Mouse (Mus musculus) layer of hippocampus, postnatal 10 days (tissue): ENCODE measurements around the gene Wnt11. TPM values are rescaled to one million over a fixed set of nuclear protein-coding genes. Genes with fewer than 3 reads are reported as not detected.

Experiments
- DNase-seq, 2 experiments: peaks; one replicate each; pipeline ENCODE4 v3.0.0; 2021; ENCODE audit warnings: low spot score in 2 of 2
- total RNA-seq, 2 experiments: library from RNA; stranded (reverse); gene quantifications; 2 replicates each; pipeline ENCODE4 v1.2.3; 2021

Gene Wnt11
- total RNA-seq, 2 experiments from 2014 or later, result 3.2 TPM

DNA sequence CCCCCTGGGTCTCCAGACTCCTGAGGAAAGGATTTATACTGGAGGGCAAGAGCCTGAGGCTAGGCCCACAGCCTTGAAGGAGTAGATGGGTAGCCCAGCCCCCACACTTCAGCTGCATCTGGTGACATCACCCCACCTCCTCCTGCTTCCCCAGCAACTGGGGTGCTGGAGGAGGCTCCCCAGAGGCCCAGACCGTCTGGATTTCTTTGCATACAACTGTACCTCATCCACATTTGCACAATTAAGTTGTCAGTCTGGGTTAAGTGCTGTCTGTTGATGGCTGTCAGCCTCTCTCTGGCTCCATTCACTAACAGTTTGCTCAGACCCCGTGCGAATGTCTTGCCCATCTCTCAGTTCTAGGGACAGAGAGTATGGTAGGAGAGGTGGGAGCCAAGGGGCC is 6.9 kb upstream of the Wnt11 start:
- no peak for DNase-seq

DNA sequence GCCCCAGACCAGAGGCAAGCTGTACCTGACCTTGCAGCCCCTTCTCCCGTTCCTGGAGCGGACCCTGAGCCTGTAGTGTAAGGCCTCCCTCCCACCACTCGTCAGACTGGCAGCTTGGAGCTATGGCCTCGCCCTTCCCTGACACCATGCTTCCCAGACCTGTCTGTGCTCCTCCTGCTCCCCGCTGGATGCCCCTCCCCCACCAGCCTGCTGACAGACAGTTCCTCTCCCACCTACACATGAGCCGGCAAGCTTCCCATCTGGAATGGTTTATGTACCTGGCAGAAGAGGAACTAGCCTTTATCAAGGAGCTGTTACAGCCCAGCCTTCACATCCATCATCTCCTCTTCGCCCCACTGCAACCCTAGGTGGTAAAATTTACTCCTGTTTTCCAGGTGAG is 6.0 kb upstream of the Wnt11 start:
- no peak for DNase-seq

DNA sequence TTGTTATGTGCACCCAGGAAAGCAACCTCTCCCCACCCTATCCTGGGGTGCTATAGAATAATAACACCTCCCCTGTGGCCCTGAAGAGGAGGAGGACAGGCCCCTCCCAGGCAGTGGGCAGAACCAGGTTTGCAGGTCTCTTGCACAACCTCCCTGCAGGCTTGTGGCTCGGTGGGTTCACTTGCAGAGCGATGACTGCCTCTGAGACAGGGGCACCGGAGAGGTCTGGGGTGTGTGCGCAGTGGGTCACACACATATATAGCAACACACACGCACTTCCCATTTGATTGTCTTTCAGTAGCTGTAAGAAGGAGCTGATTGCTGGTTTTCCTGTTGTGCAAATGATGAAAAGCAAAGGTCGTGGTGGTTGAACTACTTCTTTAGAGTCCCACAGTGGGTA is 3.6 kb upstream of the Wnt11 start:
- DNase-seq, result no peak

DNA sequence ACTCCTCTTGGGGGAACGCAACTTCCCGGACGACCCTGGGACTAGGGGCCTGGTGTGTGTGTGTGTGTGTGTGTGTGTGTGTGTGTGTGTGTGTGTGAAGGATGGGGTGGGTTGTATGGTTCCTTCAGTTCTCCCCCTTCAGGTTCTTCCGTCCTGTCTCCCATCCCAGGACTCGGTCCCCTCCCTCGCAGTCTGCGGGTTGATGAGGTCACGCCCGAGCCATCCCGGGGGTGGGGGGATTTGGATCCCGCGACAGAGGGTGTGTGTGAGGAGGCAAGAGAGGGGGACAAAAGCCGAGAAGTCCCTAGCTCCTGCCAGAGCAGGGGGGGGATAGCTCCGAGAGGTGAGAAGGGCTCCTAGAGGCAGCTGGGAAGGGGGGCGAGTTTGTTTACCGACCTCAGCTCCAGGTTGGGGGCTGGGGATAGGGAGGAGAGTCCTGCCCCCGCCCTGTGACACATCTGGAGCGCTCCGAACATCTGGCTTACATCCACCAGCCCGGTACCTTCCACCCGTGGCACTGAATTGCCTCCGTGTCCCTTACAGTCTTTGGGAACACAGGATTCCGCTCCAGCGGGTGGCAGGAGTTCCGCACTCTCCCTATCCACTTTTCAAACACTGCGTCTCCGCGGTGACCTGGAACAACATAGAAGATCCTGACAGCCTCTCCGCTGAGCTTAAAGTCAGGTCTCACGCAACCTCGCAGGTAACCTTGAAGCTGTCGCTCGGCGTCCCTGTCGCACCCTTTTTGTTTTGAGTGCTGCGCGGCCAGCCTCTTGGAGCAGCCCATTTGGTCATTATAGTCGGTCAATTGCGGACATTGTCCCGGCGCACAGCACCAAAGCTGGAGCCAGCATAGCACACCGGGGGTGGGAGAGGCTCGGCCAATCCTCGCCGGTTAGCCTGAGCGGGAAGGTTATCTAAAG is 868 bp downstream of the Wnt11 start:
- DNase-seq, result no peak

DNA sequence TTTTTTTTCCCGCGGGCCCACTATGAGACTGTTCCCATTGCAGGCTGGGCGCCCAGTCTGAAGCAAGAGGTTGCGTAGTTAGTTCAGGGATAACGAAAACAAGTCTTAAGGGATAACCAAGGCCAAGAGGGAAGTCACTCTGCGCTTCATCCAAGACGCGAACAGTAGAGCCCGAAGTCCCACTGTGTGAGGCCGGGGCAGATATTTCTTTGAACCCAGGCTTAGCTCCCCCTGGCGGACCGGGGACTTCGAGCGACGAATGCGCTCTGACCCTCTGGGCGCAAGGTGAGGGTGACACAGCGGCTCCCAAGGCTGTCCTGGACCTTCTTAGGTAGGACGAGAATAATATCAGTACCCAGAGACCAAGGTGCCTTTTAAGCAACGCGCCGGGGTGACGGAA is 1.7 kb downstream of the Wnt11 start:
- DNase-seq, result peak; percentile 60 to 72

DNA sequence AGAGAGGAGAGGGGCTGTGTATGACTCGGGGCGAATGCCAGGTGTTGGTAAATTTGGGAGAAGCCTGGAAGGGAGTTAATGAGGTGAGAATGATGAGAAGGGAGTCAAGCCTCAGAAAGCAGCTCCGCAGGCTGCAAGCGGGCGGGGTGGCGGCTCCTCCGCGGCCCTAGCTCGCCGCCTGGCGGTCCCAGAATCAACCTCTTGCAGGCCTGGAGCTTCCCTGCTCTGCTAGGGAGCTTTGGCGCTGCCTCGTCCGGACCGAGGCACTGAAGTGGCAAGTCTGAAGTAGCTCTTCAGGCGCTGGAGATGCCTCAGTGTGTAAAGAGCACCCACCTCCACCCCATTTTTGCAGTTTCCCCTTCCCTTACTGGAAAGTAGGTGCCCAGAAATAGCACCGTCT is 3.0 kb downstream of the Wnt11 start:
- peak; percentile 80 to 89 for DNase-seq

DNA sequence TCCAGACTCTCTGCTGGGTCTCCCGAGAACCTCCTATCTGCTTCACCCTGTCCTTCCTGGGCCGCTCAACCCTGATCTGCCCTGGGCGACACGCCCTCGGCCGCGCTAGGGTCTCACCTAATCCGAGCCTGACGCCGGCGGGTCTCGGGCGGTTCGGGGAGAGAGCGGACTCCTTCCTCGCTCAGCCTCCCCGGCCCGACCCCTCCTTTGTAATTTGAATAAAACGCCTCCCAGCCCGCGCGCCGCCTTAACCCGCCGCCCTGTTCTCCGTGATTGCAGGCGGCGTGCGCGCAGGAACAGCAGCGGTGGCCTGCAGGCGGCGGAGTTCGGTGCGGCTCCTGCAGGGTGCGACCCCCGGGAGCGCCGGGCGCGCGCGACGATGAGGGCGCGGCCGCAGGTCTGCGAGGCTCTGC is 3.8 kb downstream of the Wnt11 start:
- DNase-seq, result peak; percentile 34 to 57

DNA sequence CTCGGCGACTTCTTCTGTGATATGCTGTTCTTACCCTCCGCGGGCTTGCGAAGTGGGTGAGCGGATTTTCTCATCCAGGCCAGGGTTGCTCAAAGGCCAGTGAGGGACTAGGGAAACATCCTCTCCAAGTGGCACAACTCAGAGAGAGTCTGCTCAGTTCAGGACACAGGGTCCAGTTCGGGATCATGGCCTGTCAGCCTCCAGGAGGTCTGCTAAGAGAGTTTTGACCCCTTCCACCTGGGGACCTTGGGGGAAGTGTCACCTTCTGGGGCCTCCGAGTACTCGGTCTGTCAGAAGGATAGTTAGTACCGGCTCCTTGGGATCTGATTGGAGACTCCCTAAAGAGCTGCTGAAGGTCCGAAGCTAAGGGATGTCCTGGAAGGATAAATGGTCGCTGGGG is 4.4 kb downstream of the Wnt11 start:
- DNase-seq, result no peak

DNA sequence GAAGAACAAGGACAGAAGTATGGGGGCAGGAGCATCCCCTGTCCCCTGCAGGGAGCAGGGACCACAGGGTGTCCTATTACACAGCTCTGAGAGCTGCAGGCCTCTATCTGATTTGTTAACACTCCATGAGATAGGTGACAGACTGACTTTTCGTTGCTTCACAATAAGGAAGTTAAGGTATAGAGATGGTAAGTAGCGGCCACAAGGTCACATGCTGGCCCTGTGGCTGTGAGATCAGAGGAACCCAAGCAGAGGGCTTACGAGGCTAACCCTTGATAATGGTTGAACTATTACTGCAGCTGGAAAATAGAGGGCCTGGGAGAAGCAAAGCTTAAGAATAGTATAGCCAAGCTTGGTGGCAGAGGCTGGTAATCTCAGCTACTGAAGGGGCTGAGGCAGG is 5.9 kb downstream of the Wnt11 start:
- DNase-seq, result no peak

DNA sequence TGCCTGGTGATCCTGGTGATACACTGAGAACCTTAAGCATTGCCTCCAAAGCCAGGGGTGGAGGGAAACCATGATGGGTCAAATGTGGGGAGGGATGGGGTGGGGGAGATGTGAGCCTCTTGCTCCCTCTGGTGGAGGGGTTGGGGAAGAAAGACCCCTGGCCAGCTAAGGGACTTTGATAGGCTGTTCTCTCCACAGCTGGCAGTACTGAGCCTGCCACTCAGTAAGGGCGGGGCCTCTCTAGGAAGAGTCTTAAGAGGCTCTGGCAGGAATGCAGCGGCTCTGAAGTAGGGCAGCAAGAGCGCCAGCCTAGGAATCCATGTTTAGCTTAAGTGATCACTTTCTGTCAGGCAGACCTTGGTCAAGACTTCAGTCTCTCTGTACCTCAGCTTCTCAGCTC is 6.9 kb downstream of the Wnt11 start:
- DNase-seq, result no peak

DNA sequence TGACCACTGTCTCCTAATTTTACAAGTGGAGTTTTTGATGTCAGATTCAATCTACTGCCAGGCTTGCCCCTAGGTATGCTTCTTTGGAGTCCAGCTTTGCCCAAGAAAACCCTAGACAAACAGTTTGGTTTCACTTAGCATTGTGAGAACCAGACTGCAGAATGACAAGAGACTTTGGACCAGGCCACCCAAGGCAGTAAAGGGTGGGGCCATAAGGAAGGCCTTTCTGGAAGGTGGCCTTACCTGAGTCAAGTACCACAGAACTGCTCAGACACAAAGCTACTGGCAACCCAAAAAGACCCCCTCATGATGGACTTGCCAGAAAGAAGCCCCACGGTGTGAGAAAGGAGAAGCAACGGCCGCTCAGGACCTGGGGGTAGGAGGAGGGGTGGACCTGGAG is 8.1 kb downstream of the Wnt11 start:
- no peak for DNase-seq

DNA sequence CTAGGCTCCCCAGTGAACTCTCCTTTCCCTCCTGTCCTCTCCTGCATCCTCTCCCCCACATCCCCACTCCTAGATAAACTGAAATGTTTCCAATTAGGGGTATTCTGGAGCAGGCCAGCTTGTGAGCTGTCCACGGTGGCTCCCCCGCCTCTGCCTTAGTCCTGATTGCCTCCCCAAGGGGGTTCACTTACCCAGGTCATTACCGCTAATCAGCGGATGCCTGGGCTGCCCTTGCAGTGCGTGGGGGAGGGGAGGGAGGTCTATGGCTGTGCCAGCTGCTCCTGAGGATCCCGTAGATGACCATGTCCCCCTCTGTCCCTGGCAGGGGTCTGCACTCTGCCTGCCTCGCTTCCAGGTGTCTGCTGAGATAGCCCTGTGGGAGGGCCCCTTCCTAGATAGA is 8.7 kb downstream of the Wnt11 start:
- no peak for DNase-seq

DNA sequence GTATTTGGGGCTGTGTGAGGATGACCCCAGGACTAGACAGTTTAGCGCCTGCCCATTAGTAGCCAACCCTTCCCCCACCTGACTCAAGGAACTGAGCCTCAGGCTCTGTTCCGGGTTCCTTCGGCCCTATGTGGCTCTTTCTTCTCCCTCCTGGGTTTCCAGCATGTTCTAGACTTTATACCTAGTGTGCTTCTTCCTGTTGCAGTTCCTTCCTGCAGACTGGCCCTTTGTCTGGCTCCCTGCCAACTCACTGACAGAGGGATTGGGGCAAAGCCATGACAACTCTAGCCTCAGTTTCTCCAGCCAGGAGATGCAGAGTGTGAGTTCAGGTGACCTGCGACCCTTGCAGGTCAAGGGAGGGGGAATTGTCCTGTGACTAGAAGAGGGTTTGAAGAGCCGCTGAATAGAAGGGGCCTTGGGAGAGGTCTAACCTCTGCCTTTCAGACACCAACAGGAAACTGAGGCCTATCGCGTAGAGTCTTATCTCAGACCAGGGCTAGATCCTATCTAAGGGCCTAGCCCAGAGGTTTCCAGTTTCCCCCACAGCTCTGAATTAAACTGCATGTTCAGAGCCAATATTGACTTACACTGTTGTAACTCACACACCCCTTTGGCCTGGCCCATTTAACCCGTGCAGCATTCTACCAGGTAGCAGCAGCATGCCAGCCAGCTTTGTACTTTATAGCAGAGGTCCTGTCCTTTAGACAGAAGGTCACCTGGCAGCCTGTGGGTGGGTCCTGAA is 14.2 kb downstream of the Wnt11 start:
- no peak for DNase-seq

DNA sequence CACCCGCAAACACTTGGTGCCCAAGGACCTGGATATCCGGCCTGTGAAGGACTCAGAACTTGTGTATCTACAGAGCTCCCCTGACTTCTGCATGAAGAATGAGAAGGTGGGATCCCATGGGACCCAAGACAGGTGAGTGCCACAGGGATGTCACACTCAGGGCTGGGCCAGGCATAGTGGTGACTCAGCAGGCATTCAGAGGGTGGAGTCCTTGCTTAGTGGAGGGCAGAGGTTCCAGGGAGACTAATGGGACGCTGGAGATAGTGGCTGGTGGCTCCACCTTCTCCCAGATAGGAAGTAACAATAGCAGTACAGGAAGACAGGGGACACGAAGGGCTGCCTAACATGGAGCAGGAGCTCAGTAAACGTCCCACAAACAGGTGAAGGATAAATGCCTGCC is 15.5 kb downstream of the Wnt11 start:
- no peak for DNase-seq

DNA sequence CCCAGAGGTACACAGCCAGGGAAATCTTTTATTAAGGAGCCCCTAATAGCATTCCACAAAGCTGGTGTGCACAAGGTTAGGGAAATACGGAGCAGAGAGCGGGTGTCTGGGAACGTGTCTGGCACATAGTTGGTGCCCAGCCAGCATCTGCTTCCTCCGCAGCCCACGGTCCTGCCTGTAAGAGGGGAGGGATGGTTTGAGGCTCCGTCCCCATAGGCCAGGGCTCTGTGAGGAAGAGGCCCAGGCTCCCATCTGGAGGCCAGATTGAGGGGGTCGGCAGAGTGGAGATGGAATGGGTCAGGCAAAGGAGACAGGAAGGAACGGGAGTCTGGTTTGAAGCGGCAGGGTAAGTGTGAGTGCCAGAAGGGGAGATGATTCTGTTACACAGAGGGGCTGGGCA is 16.3 kb downstream of the Wnt11 start:
- no peak for DNase-seq

DNA sequence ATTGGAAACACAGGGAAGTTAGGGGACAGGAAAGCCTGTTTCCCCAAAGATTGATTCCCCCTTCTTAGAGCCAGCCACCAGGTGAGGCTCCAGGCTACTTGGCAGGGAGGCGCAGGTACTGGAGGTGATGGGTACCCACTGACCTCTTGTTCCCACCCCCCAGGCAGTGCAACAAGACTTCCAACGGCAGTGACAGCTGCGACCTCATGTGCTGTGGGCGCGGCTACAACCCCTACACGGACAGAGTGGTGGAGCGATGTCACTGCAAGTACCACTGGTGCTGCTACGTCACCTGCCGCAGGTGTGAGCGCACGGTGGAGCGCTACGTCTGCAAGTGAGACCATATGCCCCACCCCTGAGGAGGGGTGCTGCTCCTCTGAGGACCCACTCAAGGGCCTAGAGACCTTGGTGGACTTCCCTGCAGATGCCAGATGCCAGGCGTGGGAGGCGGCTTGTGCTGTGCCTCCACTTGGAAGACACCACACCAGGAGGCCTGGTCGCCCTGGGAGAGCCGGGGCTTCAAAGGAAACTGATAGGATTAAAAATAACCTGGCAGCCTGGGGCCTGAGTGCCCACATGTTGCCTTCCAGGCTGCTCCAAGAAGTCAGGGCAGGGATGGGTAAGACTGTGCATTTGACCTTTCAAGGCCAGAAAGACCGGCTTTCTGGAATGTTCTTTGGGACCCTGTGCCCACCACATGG is 18.2 kb downstream of the Wnt11 start:
- no peak for DNase-seq

DNA sequence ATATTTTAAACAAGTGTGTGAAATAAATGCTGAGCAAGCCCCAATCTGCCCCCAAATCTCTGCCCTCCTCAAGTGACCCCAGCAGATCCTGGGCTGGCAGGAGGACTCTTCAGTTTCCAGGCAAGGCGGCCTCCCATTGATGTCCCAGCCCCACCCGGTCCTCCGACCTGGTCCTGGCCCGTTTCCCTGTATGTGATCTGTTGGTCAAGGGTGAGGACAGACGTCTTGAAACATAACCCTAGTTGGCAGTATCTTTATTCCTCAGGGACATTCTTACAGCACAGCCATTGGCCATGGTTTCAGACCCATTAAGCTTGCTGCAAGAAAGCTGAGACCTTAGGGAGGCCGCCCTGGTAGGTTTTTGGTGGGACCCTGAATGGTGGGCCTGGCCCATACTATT is 18.9 kb downstream of the Wnt11 start:
- DNase-seq, result no peak

DNA sequence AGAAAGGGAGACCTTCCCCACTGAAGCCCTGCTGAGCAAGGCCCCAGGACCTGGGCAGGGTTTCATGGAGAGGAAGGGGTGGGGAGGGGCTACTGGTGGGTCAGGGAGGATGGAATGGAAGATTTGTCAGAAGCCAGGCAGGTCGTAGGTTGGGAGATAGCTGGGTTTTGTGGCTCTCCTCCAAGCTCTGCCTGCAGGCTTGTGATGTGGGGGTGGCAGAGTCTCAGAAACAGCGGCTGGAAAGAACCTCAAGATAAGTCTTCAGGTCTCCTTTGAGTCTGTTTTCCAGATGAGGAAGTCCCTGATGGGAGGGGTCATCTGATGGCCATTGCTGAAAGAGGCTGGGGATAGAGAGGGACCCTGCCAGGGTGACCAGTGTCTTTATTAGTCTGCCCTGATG is 20.5 kb downstream of the Wnt11 start:
- no peak for DNase-seq

DNA sequence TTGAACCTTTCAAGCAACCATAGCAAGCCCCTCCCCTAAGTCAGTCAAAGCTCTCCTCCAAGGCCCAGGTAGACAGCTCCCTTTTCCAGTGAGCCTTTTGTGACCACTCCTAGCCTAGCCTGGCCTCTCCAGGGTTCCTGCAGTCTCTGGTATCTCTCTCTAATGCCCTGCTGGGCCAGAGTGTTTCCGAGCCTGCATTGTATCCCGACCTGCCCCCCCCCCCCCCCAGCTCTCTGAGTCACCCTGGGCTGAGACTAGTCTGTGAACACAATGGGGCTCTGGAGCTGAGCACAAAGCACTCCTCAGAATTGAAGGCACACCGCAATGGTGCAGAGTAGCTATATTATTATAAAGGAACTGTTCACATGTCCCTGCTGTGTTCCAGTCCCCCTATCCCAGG is 21.2 kb downstream of the Wnt11 start:
- DNase-seq, result no peak

DNA sequence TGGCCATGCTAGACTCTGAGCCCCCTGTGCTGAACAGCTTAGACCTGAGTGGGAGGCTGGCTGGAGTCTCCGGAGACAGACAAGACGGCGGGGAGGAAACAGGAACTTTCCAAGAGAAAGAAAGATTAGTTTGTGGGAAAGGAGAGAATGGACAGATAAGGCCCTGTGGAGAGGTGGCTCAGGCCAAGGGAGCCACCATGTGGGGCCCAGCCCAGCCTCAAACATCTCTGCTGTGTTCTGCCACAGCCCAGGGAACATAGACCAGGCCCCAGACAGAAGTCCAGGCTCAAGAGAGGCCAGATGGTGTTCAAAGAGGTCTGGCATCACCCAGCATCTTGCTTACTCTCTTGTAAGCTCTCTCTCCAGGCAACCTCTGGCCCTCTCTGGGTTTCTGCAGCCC is 22.2 kb downstream of the Wnt11 start:
- DNase-seq, result no peak

DNA sequence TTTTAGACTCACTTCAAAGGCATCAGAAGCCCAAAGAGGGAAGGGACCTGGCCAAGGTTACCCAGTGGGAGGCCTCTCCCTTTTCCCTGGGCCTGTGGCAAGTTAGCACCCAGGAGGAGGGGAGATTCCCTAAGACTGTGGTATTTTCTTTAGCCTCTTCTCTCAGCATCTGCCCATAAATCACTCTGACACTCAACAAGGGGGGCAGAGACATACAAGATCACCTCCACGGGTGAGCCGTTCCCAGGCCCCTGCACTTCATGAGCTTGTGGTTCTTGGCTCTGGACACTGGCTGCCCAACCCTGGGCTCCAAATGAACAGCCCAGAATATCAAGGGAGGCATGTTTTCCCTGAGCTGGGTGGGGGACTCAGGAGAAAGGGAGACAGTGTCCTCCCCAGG is 26.1 kb downstream of the Wnt11 start:
- no peak for DNase-seq

DNA sequence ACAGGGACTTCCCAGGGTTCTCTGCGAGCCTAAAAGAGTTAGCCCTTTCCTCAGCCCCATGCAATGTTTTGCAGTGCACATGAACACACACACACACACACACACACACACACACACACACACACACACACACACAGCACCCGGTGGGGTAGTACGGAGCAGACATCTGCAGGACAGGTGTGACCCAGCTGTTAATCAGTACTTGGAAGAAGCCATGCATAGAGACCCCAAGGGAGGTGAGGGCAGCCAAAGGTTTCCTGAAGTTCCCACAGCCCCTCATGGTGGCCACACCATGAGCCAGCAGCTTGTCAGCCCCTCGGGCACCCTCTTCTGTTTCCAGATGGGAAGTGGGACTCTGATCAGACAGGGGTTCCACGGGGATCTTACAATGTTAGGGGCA is 28.1 kb downstream of the Wnt11 start:
- no peak for DNase-seq
